In genomic region chr13:108126246-108126645, GRCm38 (mm10) we compare ENCODE assay signal across 28 mouse cellular contexts.
"Had no signal": no experiment of that assay in that cellular context is flagged by ENCODE, and none has a peak within 500 bp of the region (broad histone marks: within the 10 kb centered on the region; RNA-seq: fewer than 3 reads in every experiment).

No protein-coding gene starts in this region.

- H3K4me1 ChIP-seq: heart, embryonic 13.5 days; heart, embryonic 15.5 days; intestine, embryonic 15.5 days; liver, embryonic 12.5 days had no signal

- H3K27me3 ChIP-seq: heart, embryonic 13.5 days; heart, embryonic 15.5 days; hindbrain, embryonic 12.5 days; intestine, embryonic 15.5 days; kidney, embryonic 15.5 days; limb, embryonic 13.5 days; limb, embryonic 15.5 days; liver, embryonic 12.5 days had no signal

- H3K4me2 ChIP-seq: heart, embryonic 11.5 days; heart, embryonic 13.5 days; heart, embryonic 15.5 days; hindbrain, embryonic 12.5 days; hindbrain, embryonic 14.5 days; intestine, embryonic 15.5 days; kidney, embryonic 15.5 days; limb, embryonic 13.5 days; limb, embryonic 15.5 days; liver, embryonic 12.5 days had no signal

- DNase-seq: gastrocnemius, adult 2 months; gastrocnemius, postnatal 10 days; gastrocnemius, postnatal 25 days; heart, adult 2 months; heart, postnatal 4 days; kidney, adult 18-20 months; kidney, adult 9 months; kidney, postnatal 14 days; kidney, postnatal 36 days; layer of hippocampus, adult 9-11 months; layer of hippocampus, postnatal 36 days; left cerebral cortex, postnatal 4 days had no signal

- H3K27ac ChIP-seq: gastrocnemius, adult 2 months; heart, adult 2 months; heart, embryonic 13.5 days; heart, embryonic 15.5 days; hindbrain, embryonic 10.5 days; hindbrain, embryonic 12.5 days; hindbrain, embryonic 14.5 days; intestine, embryonic 15.5 days; kidney, embryonic 15.5 days; kidney, postnatal 0 days; limb, embryonic 13.5 days; limb, embryonic 15.5 days; liver, embryonic 12.5 days; liver, embryonic 14.5 days had no signal

- H3K9ac ChIP-seq: heart, embryonic 13.5 days; heart, embryonic 15.5 days; hindbrain, embryonic 12.5 days; hindbrain, embryonic 14.5 days; intestine, embryonic 15.5 days; kidney, embryonic 15.5 days; limb, embryonic 13.5 days; limb, embryonic 15.5 days; liver, embryonic 12.5 days; liver, embryonic 14.5 days had no signal

- H3K9me3 ChIP-seq: heart, embryonic 13.5 days; heart, embryonic 15.5 days; hindbrain, embryonic 10.5 days; hindbrain, embryonic 12.5 days; intestine, embryonic 15.5 days; kidney, embryonic 15.5 days; limb, embryonic 13.5 days; limb, embryonic 15.5 days; liver, embryonic 12.5 days had no signal

- H3K36me3 ChIP-seq: heart, embryonic 13.5 days; heart, embryonic 15.5 days; hindbrain, embryonic 10.5 days; hindbrain, embryonic 12.5 days; intestine, embryonic 15.5 days; kidney, embryonic 15.5 days; limb, embryonic 13.5 days; limb, embryonic 15.5 days; liver, embryonic 12.5 days had no signal

- H3K4me3 ChIP-seq: gastrocnemius, adult 2 months; heart, adult 2 months; heart, embryonic 13.5 days; heart, embryonic 15.5 days; hindbrain, embryonic 10.5 days; hindbrain, embryonic 12.5 days; intestine, embryonic 15.5 days; kidney, embryonic 15.5 days; limb, embryonic 13.5 days; limb, embryonic 15.5 days; liver, embryonic 12.5 days had no signal

- ATAC-seq: hindbrain, embryonic 16.5 days; inflammation-experienced regulatory T-cells, adult 6 months; intestine, embryonic 15.5 days; intestine, postnatal 0 days; liver, embryonic 12.5 days had no signal
